Mouse (Mus musculus): ENCODE results near the gene Gm45618.

The Gm45618 gene

GRCm38 (mm10) chr7:142094301-142095143 lies 26.0 kb downstream of the Gm45618 start:
- DNase-seq (ENCODE audit: low spot score), result no peak

- no peak for DNase-seq (ENCODE audit: low spot score)
These were observed 26.8 kb downstream of the Gm45618 start for GRCm38 (mm10) chr7:142093696-142094240.

GRCm38 (mm10) chr7:142092991-142093390 lies 27.5 kb downstream of the Gm45618 start:
- no peak for DNase-seq (ENCODE audit: low spot score)

GRCm38 (mm10) chr7:142091848-142092247 lies 28.7 kb downstream of the Gm45618 start:
- no peak for DNase-seq (ENCODE audit: low spot score)

GRCm38 (mm10) chr7:142089648-142090447 lies 30.7 kb downstream of the Gm45618 start:
- DNase-seq (ENCODE audit: low spot score), result no peak

- DNase-seq (ENCODE audit: low spot score), result no peak
These were observed 31.6 kb downstream of the Gm45618 start for GRCm38 (mm10) chr7:142088886-142089285.

- no peak for DNase-seq (ENCODE audit: low spot score)
These were observed 33.4 kb downstream of the Gm45618 start for GRCm38 (mm10) chr7:142087069-142087652.

GRCm38 (mm10) chr7:142086159-142086905 lies 34.2 kb downstream of the Gm45618 start:
- DNase-seq (ENCODE audit: low spot score), result no peak

GRCm38 (mm10) chr7:142084820-142085219 lies 35.7 kb downstream of the Gm45618 start:
- no peak for DNase-seq (ENCODE audit: low spot score)

GRCm38 (mm10) chr7:142084395-142084794 lies 36.1 kb downstream of the Gm45618 start:
- no peak for DNase-seq (ENCODE audit: low spot score)

GRCm38 (mm10) chr7:142083588-142084317 lies 36.8 kb downstream of the Gm45618 start:
- DNase-seq (ENCODE audit: low spot score), result no peak

GRCm38 (mm10) chr7:142082607-142083006 lies 37.9 kb downstream of the Gm45618 start:
- DNase-seq (ENCODE audit: low spot score), result no peak

GRCm38 (mm10) chr7:142082179-142082578 lies 38.4 kb downstream of the Gm45618 start:
- no peak for DNase-seq (ENCODE audit: low spot score)

GRCm38 (mm10) chr7:142081736-142082135 lies 38.8 kb downstream of the Gm45618 start:
- DNase-seq (ENCODE audit: low spot score), result no peak

GRCm38 (mm10) chr7:142080876-142081275 lies 39.7 kb downstream of the Gm45618 start:
- no peak for DNase-seq (ENCODE audit: low spot score)

GRCm38 (mm10) chr7:142079365-142079764 lies 41.2 kb downstream of the Gm45618 start:
- DNase-seq (ENCODE audit: low spot score), result no peak

- no peak for DNase-seq (ENCODE audit: low spot score)
These were observed 43.4 kb downstream of the Gm45618 start for GRCm38 (mm10) chr7:142077138-142077537.

GRCm38 (mm10) chr7:142074146-142074886 lies 46.2 kb downstream of the Gm45618 start:
- DNase-seq (ENCODE audit: low spot score), result no peak

GRCm38 (mm10) chr7:142071717-142072116 lies 48.8 kb downstream of the Gm45618 start:
- DNase-seq (ENCODE audit: low spot score), result no peak

- no peak for DNase-seq (ENCODE audit: low spot score)
These were observed 49.3 kb downstream of the Gm45618 start for GRCm38 (mm10) chr7:142071212-142071578.

Measured in urinary bladder, postnatal 10 days (tissue).